Comparison of ENCODE assay signal across 9 mouse cellular contexts in the genomic region with DNA sequence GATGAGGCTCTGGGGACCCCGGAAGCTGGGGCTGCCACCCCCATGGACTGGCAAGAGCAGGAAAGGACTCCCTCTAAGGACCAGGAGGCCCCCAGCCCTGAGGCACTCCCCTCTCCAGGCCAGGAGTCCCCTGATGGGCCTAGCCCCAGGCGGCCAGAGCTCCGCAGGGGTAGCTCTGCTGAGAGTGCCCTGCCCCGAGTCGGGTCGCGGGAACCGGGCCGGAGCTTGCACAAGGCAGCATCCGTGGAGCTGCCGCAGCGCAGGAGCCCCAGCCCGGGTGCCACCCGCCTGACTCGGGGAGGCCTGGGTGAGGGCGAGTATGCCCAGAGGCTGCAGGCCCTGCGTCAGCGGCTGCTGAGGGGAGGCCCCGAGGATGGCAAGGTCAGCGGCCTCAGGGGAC. TPM values are rescaled to one million over a fixed set of nuclear protein-coding genes. Genes with fewer than 3 reads are reported as not detected.
DNase-seq lines count a peak whose midpoint lies in the region; ATAC-seq and TF ChIP-seq lines count a peak whose summit lies in the region.
"Had no signal": no experiment of that assay in that cellular context is flagged by ENCODE, and none has a peak within 500 bp of the region (broad histone marks: within the 10 kb centered on the region; RNA-seq: fewer than 3 reads in every experiment).

No protein-coding gene starts in this region.

- peak; percentile 21 for DNase-seq in embryo, embryonic 10.5 days (ENCODE audit: low spot score)
- no peak for DNase-seq in embryo, embryonic 10 days (ENCODE audit: low spot score)
- DNase-seq in liver, postnatal 0 days = no peak
- no peak for DNase-seq in urinary bladder, postnatal 36 days (ENCODE audit: low spot score in 2 of 2)

- H3K27ac ChIP-seq in liver, embryonic 12.5 days = no peak overlapping the region
- H3K27ac ChIP-seq in liver, postnatal 0 days (ENCODE audit: low read depth) = no peak overlapping the region
- no peak overlapping the region for H3K27ac ChIP-seq in limb, embryonic 12.5 days
- H3K27ac ChIP-seq in stomach, embryonic 14.5 days (ENCODE audit: low read length) = no peak overlapping the region
- H3K27ac ChIP-seq: macrophage had no signal

- H3K9ac ChIP-seq in liver, embryonic 12.5 days = no peak overlapping the region
- no peak overlapping the region for H3K9ac ChIP-seq in liver, postnatal 0 days (replicated peaks)
- H3K9ac ChIP-seq in limb, embryonic 12.5 days (replicated peaks) = peak overlapping the region; percentile 28; the same call in 1 of the 2 replicates
- H3K9ac ChIP-seq in stomach, embryonic 14.5 days (replicated peaks; ENCODE audit: low read depth, low read length) = no peak overlapping the region

- H3K4me3 ChIP-seq in liver, embryonic 12.5 days = peak overlapping the region; percentile 26; the same call in 1 of the 2 replicates
- no peak overlapping the region for H3K4me3 ChIP-seq in liver, postnatal 0 days (ENCODE audit: low read depth, low read length)
- peak overlapping the region; percentile 41 for H3K4me3 ChIP-seq in limb, embryonic 12.5 days (replicated peaks)
- H3K4me3 ChIP-seq in stomach, embryonic 14.5 days (ENCODE audit: low read depth, low read length) = peak overlapping the region; percentile 25; the same call in 1 of the 2 replicates

- peak overlapping the region; percentile 56 for H3K4me2 ChIP-seq in liver, embryonic 12.5 days
- H3K4me2 ChIP-seq in liver, postnatal 0 days (ENCODE audit: low read depth, low read length) = no peak overlapping the region
- peak overlapping the region; percentile 75 for H3K4me2 ChIP-seq in limb, embryonic 12.5 days
- no peak overlapping the region for H3K4me2 ChIP-seq in stomach, embryonic 14.5 days (replicated peaks; ENCODE audit: low read depth, low read length)

- H3K9me3 ChIP-seq in liver, embryonic 12.5 days (replicated peaks) = no peaks in the 10 kb centered on the region
- H3K9me3 ChIP-seq in liver, postnatal 0 days (ENCODE audit: low read length) = no peaks in the 10 kb centered on the region
- H3K9me3 ChIP-seq in limb, embryonic 12.5 days = no peaks in the 10 kb centered on the region
- H3K9me3 ChIP-seq in stomach, embryonic 14.5 days (ENCODE audit: control insufficient read depth, low read depth, low read length) = no peaks in the 10 kb centered on the region

- peaks cover 82% of the 10 kb centered on the region for H3K27me3 ChIP-seq in liver, embryonic 12.5 days (replicated peaks)
- peaks cover 47% of the 10 kb centered on the region for H3K27me3 ChIP-seq in liver, postnatal 0 days (ENCODE audit: insufficient read depth, low read length)
- H3K27me3 ChIP-seq in limb, embryonic 12.5 days = peaks cover 55% of the 10 kb centered on the region
- peaks cover 11% of the 10 kb centered on the region for H3K27me3 ChIP-seq in stomach, embryonic 14.5 days (ENCODE audit: control insufficient read depth, insufficient read depth, low read length)

- 11% methylated on average over 20 of the region's 20 CpGs for WGBS in liver, embryonic 12.5 days (ENCODE audit: insufficient replicate concordance)
- WGBS in liver, postnatal 0 days (ENCODE audit: insufficient replicate concordance) = 8% methylated on average over 14 of the region's 20 CpGs
- 5% methylated on average over 18 of the region's 20 CpGs for WGBS in limb, embryonic 12.5 days
- WGBS in stomach, embryonic 14.5 days = 28% methylated on average over 20 of the region's 20 CpGs

- no peaks in the 10 kb centered on the region for H3K36me3 ChIP-seq in liver, embryonic 12.5 days
- no peaks in the 10 kb centered on the region for H3K36me3 ChIP-seq in liver, postnatal 0 days (replicated peaks; ENCODE audit: insufficient read depth, low read length)
- H3K36me3 ChIP-seq in limb, embryonic 12.5 days = peaks cover 16% of the 10 kb centered on the region
- H3K36me3 ChIP-seq in stomach, embryonic 14.5 days (ENCODE audit: control insufficient read depth, insufficient read depth, low read length) = 0 out of 2 replicates have a peak, but pooled peaks cover 3% of the 10 kb centered on the region

- peak; percentile 19; the same call in 1 of the 2 replicates for ATAC-seq in liver, embryonic 12.5 days
- no peak for ATAC-seq in liver, postnatal 0 days
- ATAC-seq in limb, embryonic 12.5 days (ENCODE audit: insufficient number of reproducible peaks, insufficient read depth, low FRiP score, low TSS enrichment, low read depth) = no peak
- no peak for ATAC-seq in stomach, embryonic 14.5 days (ENCODE audit: insufficient number of reproducible peaks, insufficient read depth, low FRiP score, low read depth)
- no peak for ATAC-seq in monocyte, adult 5-6 weeks (replicated peaks; ENCODE audit: insufficient number of reproducible peaks, low FRiP score, low TSS enrichment, poor library complexity, severe bottlenecking)

- TF ChIP-seq CTCF in liver, postnatal 0 days (IDR thresholded peaks at IDR 0.05; ENCODE audit: low read depth) = no peak

- TF ChIP-seq EP300 in liver, postnatal 0 days (IDR thresholded peaks at IDR 0.05; ENCODE audit: low read depth) = no peak

- H3K4me1 ChIP-seq in liver, embryonic 12.5 days = peaks cover 31% of the 10 kb centered on the region
- peaks cover 3% of the 10 kb centered on the region; the same call in 1 of the 2 replicates for H3K4me1 ChIP-seq in liver, postnatal 0 days (ENCODE audit: insufficient read depth)
- peaks cover 31% of the 10 kb centered on the region for H3K4me1 ChIP-seq in limb, embryonic 12.5 days (replicated peaks)
- peaks cover 13% of the 10 kb centered on the region; the same call in 1 of the 2 replicates for H3K4me1 ChIP-seq in stomach, embryonic 14.5 days (ENCODE audit: control insufficient read depth, insufficient read depth, low read length)

RNA-seq across cellular contexts. Expression of a gene that starts 13.9 kb away (rescaled TPM):
- polyA plus RNA-seq in liver, embryonic 12.5 days (2016; fragmentation: Nextera tagmentation; extraction: Ambion mirVana) = 44.0 and 47.9 TPM in 2 replicates
- 21.0 and 22.0 TPM in 2 replicates for polyA plus RNA-seq in liver, postnatal 0 days (2015; fragmentation: Nextera tagmentation; extraction: Ambion mirVana)
- 49.1 and 61.0 TPM in 2 replicates for polyA plus RNA-seq in limb, embryonic 12.5 days (2016; fragmentation: Nextera tagmentation; extraction: Ambion mirVana)
- 75.2 and 84.5 TPM in 2 replicates for polyA plus RNA-seq in stomach, embryonic 14.5 days (2014; fragmentation: Nextera tagmentation; extraction: Ambion mirVana)
- 39.2 to 56.0 TPM (median 55.4 TPM) in 3 replicates for total RNA-seq in monocyte, adult 5-6 weeks (2017)

RNA-seq across cellular contexts. Expression of a gene that starts 28.4 kb away (rescaled TPM):
- polyA plus RNA-seq in liver, embryonic 12.5 days (2016; fragmentation: Nextera tagmentation; extraction: Ambion mirVana) = 0.83 and 1.3 TPM in 2 replicates
- polyA plus RNA-seq in liver, postnatal 0 days (2015; fragmentation: Nextera tagmentation; extraction: Ambion mirVana) = not detected in 2 replicates
- 0.50 and 0.78 TPM in 2 replicates for polyA plus RNA-seq in limb, embryonic 12.5 days (2016; fragmentation: Nextera tagmentation; extraction: Ambion mirVana)
- 0.16 and 0.25 TPM in 2 replicates for polyA plus RNA-seq in stomach, embryonic 14.5 days (2014; fragmentation: Nextera tagmentation; extraction: Ambion mirVana)
- not detected in 3 replicates for total RNA-seq in monocyte, adult 5-6 weeks (2017)
- polyA plus RNA-seq: macrophage had no signal

RNA-seq across cellular contexts. Expression of a gene that starts 46.7 kb away (rescaled TPM):
- 11.4 and 14.3 TPM in 2 replicates for polyA plus RNA-seq in liver, embryonic 12.5 days (2016; fragmentation: Nextera tagmentation; extraction: Ambion mirVana)
- 3.4 and 3.5 TPM in 2 replicates for polyA plus RNA-seq in liver, postnatal 0 days (2015; fragmentation: Nextera tagmentation; extraction: Ambion mirVana)
- polyA plus RNA-seq in limb, embryonic 12.5 days (2016; fragmentation: Nextera tagmentation; extraction: Ambion mirVana) = 30.4 and 30.7 TPM in 2 replicates
- 53.8 and 54.9 TPM in 2 replicates for polyA plus RNA-seq in stomach, embryonic 14.5 days (2014; fragmentation: Nextera tagmentation; extraction: Ambion mirVana)
- 0.49 TPM in 1 of 3 replicates, not detected in the others for total RNA-seq in monocyte, adult 5-6 weeks (2017)

RNA-seq across cellular contexts. Expression of a gene that starts 57.3 kb away (rescaled TPM):
- polyA plus RNA-seq in liver, embryonic 12.5 days (2016; fragmentation: Nextera tagmentation; extraction: Ambion mirVana) = 13.0 and 14.5 TPM in 2 replicates
- 3.1 and 3.3 TPM in 2 replicates for polyA plus RNA-seq in liver, postnatal 0 days (2015; fragmentation: Nextera tagmentation; extraction: Ambion mirVana)
- polyA plus RNA-seq in limb, embryonic 12.5 days (2016; fragmentation: Nextera tagmentation; extraction: Ambion mirVana) = 22.1 and 27.1 TPM in 2 replicates
- 38.4 and 41.0 TPM in 2 replicates for polyA plus RNA-seq in stomach, embryonic 14.5 days (2014; fragmentation: Nextera tagmentation; extraction: Ambion mirVana)
- total RNA-seq in monocyte, adult 5-6 weeks (2017) = 3.6 to 11.4 TPM (median 4.3 TPM) in 3 replicates

RNA-seq across cellular contexts. Expression of a gene that starts 57.5 kb away (rescaled TPM):
- polyA plus RNA-seq in liver, embryonic 12.5 days (2016; fragmentation: Nextera tagmentation; extraction: Ambion mirVana) = 0.18 and 0.20 TPM in 2 replicates
- polyA plus RNA-seq in liver, postnatal 0 days (2015; fragmentation: Nextera tagmentation; extraction: Ambion mirVana) = 0.08 TPM in 1 of 2 replicates, not detected in the other
- polyA plus RNA-seq in limb, embryonic 12.5 days (2016; fragmentation: Nextera tagmentation; extraction: Ambion mirVana) = 0.36 and 0.74 TPM in 2 replicates
- polyA plus RNA-seq in stomach, embryonic 14.5 days (2014; fragmentation: Nextera tagmentation; extraction: Ambion mirVana) = 1.6 and 1.7 TPM in 2 replicates
- total RNA-seq in monocyte, adult 5-6 weeks (2017) = 0.21 to 3.7 TPM (median 0.86 TPM) in 3 replicates
- polyA plus RNA-seq: macrophage had no signal

Comparison
In these comparisons a context has a peak if more than half of its experiments do, and no peak if none do; other contexts are left out.
1. H3K4me2 ChIP-seq: peak in liver, embryonic 12.5 days (single experiment) and limb, embryonic 12.5 days (single experiment); none in liver, postnatal 0 days (single experiment) and stomach, embryonic 14.5 days (single experiment).